Mouse (Mus musculus): Measurements from ENCODE around the gene Vps16.
A peak's percentile ranks its signal among the peaks of the same experiment; 100 is the strongest.

Vps16 gene

GRCm38 (mm10) chr2:130421781-130422620 is 2.1 kb upstream of the Vps16 start:
- DNase-seq (ENCODE audit: low spot score in 2 of 2): peak in 1 of 2 experiments; percentile 45

- peak; percentile 87 to 89 for DNase-seq (ENCODE audit: low spot score in 2 of 2)
Measured at GRCm38 (mm10) chr2:130423397-130424125, 578 bp upstream of the Vps16 start.

GRCm38 (mm10) chr2:130425112-130425511 is 973 bp downstream of the Vps16 start:
- no peak for DNase-seq (ENCODE audit: low spot score in 2 of 2)

- no peak for DNase-seq (ENCODE audit: low spot score in 2 of 2)
Measured at GRCm38 (mm10) chr2:130429851-130430250, 5.7 kb downstream of the Vps16 start.

- no peak for DNase-seq (ENCODE audit: low spot score in 2 of 2)
Measured at GRCm38 (mm10) chr2:130430484-130430883, 6.3 kb downstream of the Vps16 start.

GRCm38 (mm10) chr2:130432157-130432556 is 8.0 kb downstream of the Vps16 start:
- no peak for DNase-seq (ENCODE audit: low spot score in 2 of 2)

- DNase-seq (ENCODE audit: low spot score in 2 of 2): peak; percentile 34 to 72
Measured at GRCm38 (mm10) chr2:130433152-130433551, 9.0 kb downstream of the Vps16 start.

- no peak for DNase-seq (ENCODE audit: low spot score in 2 of 2)
Measured at GRCm38 (mm10) chr2:130436769-130437168, 12.6 kb downstream of the Vps16 start.

- DNase-seq (ENCODE audit: low spot score in 2 of 2): no peak
Measured at GRCm38 (mm10) chr2:130438861-130439260, 14.7 kb downstream of the Vps16 start.

- no peak for DNase-seq (ENCODE audit: low spot score in 2 of 2)
Measured at GRCm38 (mm10) chr2:130439840-130440480, 15.8 kb downstream of the Vps16 start.

- no peak for DNase-seq (ENCODE audit: low spot score in 2 of 2)
Measured at GRCm38 (mm10) chr2:130442162-130442561, 18.0 kb downstream of the Vps16 start.

GRCm38 (mm10) chr2:130448449-130448848 is 24.3 kb downstream of the Vps16 start:
- no peak for DNase-seq (ENCODE audit: low spot score in 2 of 2)

GRCm38 (mm10) chr2:130449021-130449793 is 25.1 kb downstream of the Vps16 start:
- peak in 1 of 2 experiments; percentile 38 for DNase-seq (ENCODE audit: low spot score in 2 of 2)

- peak; percentile 94 to 95 for DNase-seq (ENCODE audit: low spot score in 2 of 2)
Measured at GRCm38 (mm10) chr2:130449794-130450433, 25.8 kb downstream of the Vps16 start, which contains the start of gene Ptpra. Gene Ptpra, plus strand, starts transcription at chr2:130450278.

- DNase-seq (ENCODE audit: low spot score in 2 of 2): peak; percentile 78 to 80
Measured at GRCm38 (mm10) chr2:130450434-130450796, 26.3 kb downstream of the Vps16 start.

GRCm38 (mm10) chr2:130451086-130451726 is 27.1 kb downstream of the Vps16 start:
- no peak for DNase-seq (ENCODE audit: low spot score in 2 of 2)

GRCm38 (mm10) chr2:130451727-130452090 is 27.6 kb downstream of the Vps16 start:
- peak; percentile 47 to 62 for DNase-seq (ENCODE audit: low spot score in 2 of 2)

GRCm38 (mm10) chr2:130452266-130452665 is 28.1 kb downstream of the Vps16 start:
- DNase-seq (ENCODE audit: low spot score in 2 of 2): no peak

- no peak for DNase-seq (ENCODE audit: low spot score in 2 of 2)
Measured at GRCm38 (mm10) chr2:130453421-130453820, 29.3 kb downstream of the Vps16 start.

GRCm38 (mm10) chr2:130454748-130455370 is 30.7 kb downstream of the Vps16 start:
- DNase-seq (ENCODE audit: low spot score in 2 of 2): peak; percentile 70 to 74
